Mouse (Mus musculus) brain, embryonic 14.5 days (tissue): ENCODE data around the gene Pdik1l.

Source experiments
- CTCF ChIP-seq: fragments of 200-500 bp; IDR thresholded peaks from 2 replicates; pipeline ENCODE4 v1.5.1; 2012; ENCODE audit warnings: inconsistent platforms, mild to moderate bottlenecking, moderate library complexity, borderline replicate concordance; ENCODE audit not compliant: insufficient read depth, insufficient read length; ENCODE audit errors: extremely low read depth
- POLR2A ChIP-seq: fragments of 200-500 bp; IDR thresholded peaks from 2 replicates; pipeline ENCODE4 v1.6.1; 2012; ENCODE audit warnings: mild to moderate bottlenecking, inconsistent platforms, borderline replicate concordance; ENCODE audit not compliant: poor library complexity, insufficient read depth, insufficient read length, severe bottlenecking; ENCODE audit errors: extremely low read depth

GRCm38 (mm10) chr4:134293692-134294163 is 6.0 kb upstream of the Pdik1l start:
- TF ChIP-seq CTCF (no peak), POLR2A (no peak)
